Mouse (Mus musculus) adrenal gland, adult 8-10 months (tissue): ENCODE results near the gene Mctp1. TPM values are rescaled to one million over a fixed set of nuclear protein-coding genes. Genes with fewer than 3 reads are reported as not detected.
"Not testable (repeated sequence)": the region's sequence is repeated elsewhere in the genome, so short reads cannot be mapped to it uniquely, and the experiment has no call there.

ENCODE experiments used
- DNase-seq: peaks from one replicate; pipeline ENCODE4 v3.0.0; 2022
- total RNA-seq, 4 experiments: library from RNA; stranded (reverse); gene quantifications; 2 replicates each; pipeline ENCODE4 v1.2.4; 2022

Mctp1 gene
- total RNA-seq, 4 experiments from 2014 or later = 1.5 to 3.8 (median 2.7) TPM

- DNase-seq = no peak
Observed at GRCm38 (mm10) chr13:76969386-76969785, 585.1 kb downstream of the Mctp1 start.

- DNase-seq = not testable (repeated sequence)
Observed at GRCm38 (mm10) chr13:76971046-76971445, 586.7 kb downstream of the Mctp1 start.

GRCm38 (mm10) chr13:77002628-77003027, 618.3 kb downstream of the Mctp1 start:
- no peak for DNase-seq

- no peak for DNase-seq
Observed at GRCm38 (mm10) chr13:77003684-77004083, 619.3 kb downstream of the Mctp1 start.

- DNase-seq = no peak
Observed at GRCm38 (mm10) chr13:77018851-77019250, 634.5 kb downstream of the Mctp1 start.

GRCm38 (mm10) chr13:77029594-77029993, 645.3 kb downstream of the Mctp1 start:
- DNase-seq = no peak

- DNase-seq = no peak
Observed at GRCm38 (mm10) chr13:77043375-77043774, 659.0 kb downstream of the Mctp1 start.

- no peak for DNase-seq
Observed at GRCm38 (mm10) chr13:77045375-77045774, 661.0 kb downstream of the Mctp1 start.

- no peak for DNase-seq
Observed at GRCm38 (mm10) chr13:77046416-77046815, 662.1 kb downstream of the Mctp1 start.

GRCm38 (mm10) chr13:77047179-77047931, 663.0 kb downstream of the Mctp1 start:
- DNase-seq = no peak

GRCm38 (mm10) chr13:77048461-77048860, 664.1 kb downstream of the Mctp1 start:
- no peak for DNase-seq

- peak; percentile 41 for DNase-seq
Observed at GRCm38 (mm10) chr13:77049736-77050135, 665.4 kb downstream of the Mctp1 start.

- DNase-seq = no peak
Observed at GRCm38 (mm10) chr13:77063221-77063620, 678.9 kb downstream of the Mctp1 start.

- no peak for DNase-seq
Observed at GRCm38 (mm10) chr13:77068847-77069246, 684.5 kb downstream of the Mctp1 start.

GRCm38 (mm10) chr13:77072030-77072429, 687.7 kb downstream of the Mctp1 start:
- DNase-seq = no peak

Other genes with a start within 250 kb of the Mctp1 start
- gene Fam81b, start 79.5 kb upstream of the Mctp1 start, total RNA-seq = not detected